Mouse (Mus musculus) heart, postnatal 0 days (tissue): ENCODE data around the gene Nup93. TPM values are rescaled to one million over a fixed set of nuclear protein-coding genes. Genes with fewer than 3 reads are reported as not detected.

ENCODE experiments used
- ATAC-seq: fragments of 200-750 bp; cut with Nextera tagmentation; 2 replicates; pipeline ENCODE4 v1.8.0; 2017; ENCODE audit warnings: low read depth, moderate number of reproducible peaks, moderate library complexity; ENCODE audit not compliant: insufficient read depth
- DNase-seq: peaks from one replicate; pipeline ENCODE4 v3.0.0-alpha.2; 2016; ENCODE audit warnings: low spot score
- H3K27ac ChIP-seq: fragments of 300-500 bp; sonication (generic); 2 replicates; pipeline ENCODE4 v1.5.1; 2014; ENCODE audit warnings: low read depth, mild to moderate bottlenecking
- H3K27me3 ChIP-seq: fragments of 300-500 bp; sonication (generic); 2 replicates; pipeline ENCODE4 v1.6.1; 2014; ENCODE audit warnings: low read length, mixed read lengths; ENCODE audit not compliant: control insufficient read depth, insufficient read depth
- H3K36me3 ChIP-seq: fragments of 300-500 bp; sonication (generic); replicated peaks from 2 replicates; pipeline ENCODE4 v1.6.1; 2014; ENCODE audit warnings: low read length, mixed read lengths; ENCODE audit not compliant: control insufficient read depth, insufficient read depth
- H3K4me1 ChIP-seq: fragments of 300-500 bp; sonication (generic); 2 replicates; pipeline ENCODE4 v1.6.1; 2014; ENCODE audit warnings: antibody characterized with exemption; ENCODE audit not compliant: control insufficient read depth, insufficient read depth
- H3K4me2 ChIP-seq: fragments of 300-500 bp; sonication (generic); 2 replicates; pipeline ENCODE4 v1.6.1; 2014; ENCODE audit warnings: low read depth, mild to moderate bottlenecking, low read length, moderate library complexity
- H3K4me3 ChIP-seq: fragments of 300-500 bp; sonication (generic); 2 replicates; pipeline ENCODE4 v1.5.1; 2014; ENCODE audit warnings: low read depth, low read length
- H3K9ac ChIP-seq: fragments of 300-500 bp; sonication (generic); replicated peaks from 2 replicates; pipeline ENCODE4 v1.6.1; 2014; ENCODE audit warnings: low read depth, low read length, mixed read lengths
- H3K9me3 ChIP-seq: fragments of 300-500 bp; sonication (generic); replicated peaks from 2 replicates; pipeline ENCODE4 v1.6.1; 2016; ENCODE audit warnings: low read length; ENCODE audit not compliant: control insufficient read depth
- CTCF ChIP-seq: IDR thresholded peaks from 2 replicates; pipeline ENCODE4 v1.5.1; 2016; ENCODE audit warnings: antibody characterized with exemption, control low read depth, low read depth
- EP300 ChIP-seq: IDR thresholded peaks from 2 replicates; pipeline ENCODE4 v1.6.1; 2016; ENCODE audit warnings: antibody characterized with exemption, low read depth
- WGBS: fragments of 180-500 bp; shearing (Covaris S2); extraction: QIAGEN DNeasy Blood & Tissue Kit; methylation state at CpG from one replicate; pipeline ENCODE4 v1.1.7; 2014; 5-methylcytosine and 5-hydroxymethylcytosine counted together
- polyA plus RNA-seq: library from polyadenylated mRNA; unstranded; fragments of >200 nt; fragmentation: Nextera tagmentation; extraction: Ambion mirVana; gene quantifications from 2 replicates; pipeline ENCODE4 v1.2.1, GENCODE M21; 2015
- total RNA-seq: library from RNA; depleted of rRNA; stranded (reverse); fragments of >200 nt; gene quantifications from 2 replicates; pipeline ENCODE4 v1.2.3, GENCODE M21; 2014; ENCODE audit warnings: low replicate concordance

The Nup93 gene
- total and polyA plus RNA-seq, 2 experiments from 2014 or later: 21.9 to 31.4 TPM

DNA sequence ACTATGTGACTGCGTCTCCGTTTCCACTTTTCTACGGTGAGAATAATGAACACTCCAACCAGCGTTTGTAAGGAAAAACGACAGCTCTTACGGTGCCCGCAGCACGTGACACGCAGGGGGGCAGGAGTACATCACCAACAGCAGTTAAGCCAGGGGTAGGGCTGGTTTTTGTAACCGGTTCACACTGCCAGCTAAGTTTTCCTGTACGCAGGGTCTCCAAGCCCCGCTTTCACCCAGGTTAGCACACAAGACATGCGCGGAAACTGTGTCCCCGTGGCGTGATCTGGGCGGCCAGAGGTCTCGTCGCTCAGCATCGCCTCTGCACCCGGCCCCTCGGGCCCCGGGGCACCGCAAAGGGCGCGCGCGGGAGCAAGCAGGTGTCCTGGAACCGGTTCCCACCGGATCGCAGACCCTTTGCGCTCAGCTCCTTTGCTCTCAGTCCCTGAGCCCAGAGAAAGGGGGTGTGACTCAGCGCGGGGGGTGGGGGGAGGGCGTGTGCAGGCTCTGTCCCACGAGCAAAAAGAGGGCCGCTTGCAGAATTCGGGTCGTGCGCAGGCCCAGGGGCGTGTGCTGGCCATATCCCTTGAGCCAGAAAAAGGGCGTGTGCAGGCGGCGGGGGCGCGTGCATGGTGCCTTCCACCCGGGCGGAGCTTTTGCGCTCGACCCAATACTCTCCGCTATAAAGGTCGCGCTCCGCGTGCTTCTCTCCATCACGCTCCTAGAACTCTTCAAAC lies 42.1 kb upstream of the Nup93 start, which contains the start of gene Mt2:
Gene Mt2, plus strand, starts transcription at position 590 of the 734 bp plus-strand sequence.
- DNase-seq: peak; percentile 82
- H3K4me3 ChIP-seq: peak within 1 kb of the TSS; percentile 53
- H3K4me1 ChIP-seq: peaks cover 8% of the 10 kb centered on the region; the same call in 1 of the 2 replicates
- peak within 1 kb of the TSS; percentile 12 for H3K9ac ChIP-seq
- no peaks in the 10 kb centered on the region for H3K9me3 ChIP-seq
- no peak for TF ChIP-seq CTCF
- TF ChIP-seq EP300: 0 out of 2 replicates have a peak, but pooled peaks have one; percentile 39
- H3K36me3 ChIP-seq: no peaks in the 10 kb centered on the region
- H3K4me2 ChIP-seq: peak within 1 kb of the TSS; percentile 68
- 0 out of 2 replicates have a peak, but pooled peaks cover 5% of the 10 kb centered on the region for H3K27me3 ChIP-seq
- peak within 1 kb of the TSS; percentile 71 for H3K27ac ChIP-seq
- under 1% methylated on average over 55 of the region's 56 CpGs for WGBS
- ATAC-seq: peak; percentile 83

GRCm38 (mm10) chr8:94172809-94173732 lies 41.3 kb upstream of the Nup93 start:
- peaks cover 8% of the 10 kb centered on the region; the same call in 1 of the 2 replicates for H3K4me1 ChIP-seq
- TF ChIP-seq EP300 (no peak), CTCF (no peak)
- no peaks in the 10 kb centered on the region for H3K36me3 ChIP-seq
- WGBS: 4% methylated on average over 39 of the region's 39 CpGs
- H3K4me3 ChIP-seq: peak overlapping the region; percentile 53
- peak overlapping the region; percentile 71 for H3K27ac ChIP-seq
- DNase-seq: no peak
- 0 out of 2 replicates have a peak, but pooled peaks cover 5% of the 10 kb centered on the region for H3K27me3 ChIP-seq
- no peak for ATAC-seq
- H3K9me3 ChIP-seq: no peaks in the 10 kb centered on the region
- peak overlapping the region; percentile 68 for H3K4me2 ChIP-seq
- peak overlapping the region; percentile 12 for H3K9ac ChIP-seq

DNA sequence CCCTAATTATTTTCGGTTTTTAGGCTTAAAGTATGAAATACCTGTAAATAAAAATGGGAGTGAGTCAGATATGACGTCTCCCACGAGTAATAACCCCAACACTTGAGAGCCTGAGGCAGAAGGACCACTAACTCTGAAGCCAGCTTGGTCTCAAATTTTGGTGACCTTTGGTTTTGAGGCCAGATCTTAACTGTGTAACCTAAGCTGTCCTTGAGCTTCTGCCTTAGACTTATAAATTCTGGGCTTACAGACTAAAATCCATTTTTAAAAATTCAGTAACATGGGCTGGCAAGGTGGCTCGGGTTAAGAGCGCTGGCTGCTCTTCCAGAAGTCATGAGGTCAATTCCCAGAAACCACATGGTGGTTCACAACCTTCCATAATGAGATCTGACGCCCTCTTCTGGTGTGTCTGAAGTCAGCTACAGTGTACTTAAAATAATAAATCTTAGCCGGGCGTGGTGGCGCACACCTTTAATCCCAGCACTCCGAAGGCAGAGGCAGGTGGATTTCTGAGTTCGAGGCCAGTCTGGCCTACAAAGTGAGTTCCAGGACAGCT lies 40.4 kb upstream of the Nup93 start:
- Histone ChIP-seq H3K4me3 (no peak overlapping the region), H3K4me1 (peaks cover 12% of the 10 kb centered on the region; the same call in 1 of the 2 replicates), H3K27me3 (0 out of 2 replicates have a peak, but pooled peaks cover 5% of the 10 kb centered on the region), H3K4me2 (peak overlapping the region; percentile 68; the same call in 1 of the 2 replicates), H3K36me3 (no peaks in the 10 kb centered on the region), H3K27ac (no peak overlapping the region), H3K9ac (no peak overlapping the region), H3K9me3 (no peaks in the 10 kb centered on the region)
- ATAC-seq (no peak), DNase-seq (no peak)
- WGBS: 66% methylated on average over 11 of the region's 11 CpGs
- TF ChIP-seq EP300: no peak
- no peak for TF ChIP-seq CTCF

GRCm38 (mm10) chr8:94174619-94175213 lies 39.6 kb upstream of the Nup93 start:
- no peaks in the 10 kb centered on the region for H3K9me3 ChIP-seq
- TF ChIP-seq CTCF (peak; percentile 30), EP300 (no peak)
- ATAC-seq (no peak), DNase-seq (no peak)
- H3K27me3 ChIP-seq: 0 out of 2 replicates have a peak, but pooled peaks cover 5% of the 10 kb centered on the region
- H3K4me1 ChIP-seq: peaks cover 12% of the 10 kb centered on the region; the same call in 1 of the 2 replicates
- no peak overlapping the region for H3K4me2 ChIP-seq
- H3K9ac ChIP-seq: no peak overlapping the region
- H3K4me3 ChIP-seq: no peak overlapping the region
- 37% methylated on average over 7 of the region's 7 CpGs for WGBS
- H3K36me3 ChIP-seq: no peaks in the 10 kb centered on the region
- no peak overlapping the region for H3K27ac ChIP-seq
